In the genomic region with DNA sequence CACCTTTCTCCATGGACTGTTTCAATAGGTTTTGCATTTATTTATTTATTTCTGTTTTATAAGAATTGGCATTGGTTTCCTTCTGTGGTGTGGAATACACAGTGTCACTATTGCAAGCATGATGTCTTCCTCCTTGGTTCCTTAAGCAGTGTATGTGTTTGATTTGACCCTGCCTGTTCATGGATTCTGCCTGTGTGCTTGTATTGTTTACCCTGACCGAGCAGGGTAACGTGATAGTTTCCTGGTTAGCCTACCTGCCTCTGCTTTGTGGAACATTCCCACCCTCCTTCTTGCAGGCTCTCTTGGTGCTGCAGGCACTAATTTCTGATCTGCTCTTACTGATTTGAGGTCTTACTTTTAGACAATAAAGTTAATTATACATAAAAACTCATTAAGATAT, we compare ENCODE assay signal across 23 mouse cellular contexts. TPM values are rescaled to one million over a fixed set of nuclear protein-coding genes. Genes with fewer than 3 reads are reported as not detected.
"Had no signal": no experiment of that assay in that cellular context is flagged by ENCODE, and none has a peak within 500 bp of the region (broad histone marks: within the 10 kb centered on the region; RNA-seq: fewer than 3 reads in every experiment).

No protein-coding gene starts in this region.

- H3K36me3 ChIP-seq: liver, embryonic 15.5 days; lung, embryonic 15.5 days; midbrain, embryonic 13.5 days; neural tube, embryonic 13.5 days; neural tube, embryonic 15.5 days; stomach, embryonic 15.5 days had no signal

- H3K27ac ChIP-seq: liver, embryonic 15.5 days; lung, embryonic 15.5 days; macrophage; midbrain, embryonic 13.5 days; neural tube, embryonic 13.5 days; neural tube, embryonic 15.5 days; stomach, embryonic 15.5 days had no signal

- H3K4me3 ChIP-seq: liver, embryonic 15.5 days; lung, embryonic 15.5 days; megakaryocyte, embryonic 14.5 days; midbrain, embryonic 13.5 days; myocyte; neural tube, embryonic 13.5 days; neural tube, embryonic 15.5 days; stomach, embryonic 15.5 days had no signal

- H3K4me1 ChIP-seq: liver, embryonic 15.5 days; lung, embryonic 15.5 days; megakaryocyte, embryonic 14.5 days; midbrain, embryonic 13.5 days; stomach, embryonic 15.5 days had no signal

- ATAC-seq: liver, postnatal 0 days; lung, postnatal 0 days; midbrain, embryonic 13.5 days; midbrain, embryonic 16.5 days had no signal

- DNase-seq: liver, postnatal 0 days; lung, adult 2 months; lung, postnatal 14 days; lung, postnatal 36 days; right cerebral cortex, adult 18-20 months; right cerebral cortex, postnatal 25 days; right cerebral cortex, postnatal 4 days; thymus, adult 2 months; thymus, postnatal 25 days; thymus, postnatal 4 days had no signal

- H3K9ac ChIP-seq: liver, embryonic 15.5 days; liver, postnatal 0 days; lung, embryonic 15.5 days; midbrain, embryonic 13.5 days; neural tube, embryonic 13.5 days; neural tube, embryonic 15.5 days; stomach, embryonic 15.5 days had no signal

- H3K4me2 ChIP-seq: liver, embryonic 15.5 days; lung, embryonic 15.5 days; midbrain, embryonic 11.5 days; midbrain, embryonic 13.5 days; neural tube, embryonic 13.5 days; neural tube, embryonic 15.5 days; stomach, embryonic 15.5 days had no signal

- H3K9me3 ChIP-seq: liver, embryonic 15.5 days; lung, embryonic 15.5 days; midbrain, embryonic 13.5 days; neural tube, embryonic 13.5 days; neural tube, embryonic 15.5 days; stomach, embryonic 15.5 days had no signal

- H3K27me3 ChIP-seq: liver, embryonic 15.5 days; lung, embryonic 15.5 days; megakaryocyte, embryonic 14.5 days; midbrain, embryonic 13.5 days; neural tube, embryonic 13.5 days; neural tube, embryonic 15.5 days; stomach, embryonic 15.5 days had no signal

RNA-seq across cellular contexts. Expression of gene Capns2, which starts 7.3 kb away (rescaled TPM):
- polyA plus RNA-seq: liver, postnatal 0 days; lung, postnatal 0 days; macrophage; small intestine, adult 2 months had no signal
